ENCODE assay signal across 19 mouse cellular contexts in genomic region chr2:137002031-137002430, GRCm38 (mm10).
"Had no signal": no experiment of that assay in that cellular context is flagged by ENCODE, and none has a peak within 500 bp of the region (broad histone marks: within the 10 kb centered on the region; RNA-seq: fewer than 3 reads in every experiment).

No protein-coding gene starts in this region.

- H3K27ac ChIP-seq: liver, embryonic 13.5 days; liver, embryonic 15.5 days; lung, embryonic 15.5 days; macrophage; midbrain, embryonic 13.5 days; neural tube, embryonic 12.5 days; stomach, embryonic 15.5 days; stomach, postnatal 0 days had no signal

- DNase-seq: liver, embryonic 13.5 days; liver, postnatal 0 days; lung, adult 2 months; lung, postnatal 14 days; right cerebral cortex, postnatal 14 days; thymus, adult 2 months; thymus, postnatal 25 days; thymus, postnatal 4 days had no signal

- H3K4me3 ChIP-seq: liver, embryonic 13.5 days; liver, embryonic 15.5 days; lung, embryonic 15.5 days; megakaryocyte, embryonic 14.5 days; midbrain, embryonic 13.5 days; myocyte; neural tube, embryonic 12.5 days; stomach, embryonic 15.5 days had no signal

- ATAC-seq: liver, postnatal 0 days; lung, postnatal 0 days; midbrain, embryonic 13.5 days; midbrain, embryonic 16.5 days had no signal
